Mouse (Mus musculus) cerebellum, adult 2 months (tissue): ENCODE results near the gene Ppp1r14b.

Source experiments
- CTCF ChIP-seq: fragments of 200-500 bp; IDR thresholded peaks from 2 replicates; pipeline ENCODE4 v1.5.1; 2011; ENCODE audit warnings: low read depth, mild to moderate bottlenecking, control low read depth, low read length, moderate library complexity, borderline replicate concordance; ENCODE audit not compliant: insufficient read depth
- POLR2A ChIP-seq: fragments of 200-500 bp; IDR thresholded peaks from 2 replicates; pipeline ENCODE4 v1.6.1; 2011; ENCODE audit warnings: low read length, control low read depth, borderline replicate concordance; ENCODE audit not compliant: insufficient read depth

GRCm38 (mm10) chr19:6990712-6991111 is 15.9 kb downstream of the Ppp1r14b start:
- TF ChIP-seq CTCF: no peak
- TF ChIP-seq POLR2A: no peak
